Mouse (Mus musculus) myocyte (in vitro differentiated cells): Measurements from ENCODE around the gene Dap.

Experiments used
- MAX ChIP-seq: IDR thresholded peaks from one replicate; pipeline ENCODE4 v1.6.1; 2011; ENCODE audit warnings: low read depth, mild to moderate bottlenecking, control low read depth
- POLR2A ChIP-seq: IDR thresholded peaks from one replicate; pipeline ENCODE4 v1.6.1; 2011; ENCODE audit warnings: low read depth, mild to moderate bottlenecking, control low read depth, moderate library complexity; ENCODE audit not compliant: insufficient read length
- TCF12 ChIP-seq: IDR thresholded peaks from one replicate; pipeline ENCODE4 v1.6.1; 2011; ENCODE audit warnings: mild to moderate bottlenecking, control low read depth; ENCODE audit not compliant: poor library complexity, insufficient read depth, severe bottlenecking

DNA sequence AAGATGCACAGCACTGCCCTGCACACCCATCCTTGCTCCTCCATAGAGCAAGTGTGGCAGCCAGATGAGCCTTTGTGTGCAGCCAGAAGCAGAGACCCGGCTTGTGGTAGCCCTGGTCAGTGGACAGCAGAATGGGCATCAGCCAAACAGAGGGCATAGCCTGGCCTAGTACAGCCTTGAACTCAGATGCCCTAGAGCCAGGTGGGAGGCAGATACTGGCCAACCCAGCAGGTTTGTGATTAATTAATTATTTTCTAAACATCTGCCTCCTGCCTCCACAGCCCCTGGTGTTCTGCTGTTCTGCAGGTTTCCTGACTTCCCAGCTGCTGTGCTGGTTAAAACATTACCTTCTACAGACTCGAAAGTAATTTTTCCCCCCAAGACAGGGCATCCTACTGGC is 55.0 kb downstream of the Dap start:
- TF ChIP-seq POLR2A: no peak
- no peak for TF ChIP-seq TCF12
- no peak for TF ChIP-seq MAX
